Mouse (Mus musculus): Measurements from ENCODE around the gene Fbxo47. TPM values are rescaled to one million over a fixed set of nuclear protein-coding genes. Genes with fewer than 3 reads are reported as not detected.
A peak's percentile ranks its signal among the peaks of the same experiment; 100 is the strongest.

Fbxo47 gene
- polyA plus RNA-seq, 1 experiment from 2014 or later, result 0.42 TPM

DNA sequence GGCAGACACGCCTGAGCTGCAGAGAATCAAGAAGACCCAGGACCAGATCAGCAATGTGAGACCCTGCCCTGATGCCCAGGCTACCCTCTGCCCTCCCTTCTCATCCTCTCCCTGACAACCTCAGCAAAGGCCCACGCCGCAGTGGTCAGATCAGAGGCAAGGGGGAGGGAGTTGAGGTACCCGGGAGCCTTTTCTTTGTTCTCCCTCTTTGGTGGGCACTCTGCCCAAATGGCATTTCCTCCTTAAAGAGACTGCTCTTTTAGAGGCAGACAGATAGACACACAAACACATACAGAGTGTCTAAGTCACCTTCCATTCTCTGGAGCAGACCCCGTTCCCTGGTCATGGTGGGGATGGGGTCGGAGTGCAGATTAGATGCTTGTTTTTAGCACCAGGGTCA is 59.1 kb downstream of the Fbxo47 start:
- peaks cover 90% of the 10 kb centered on the region for H3K36me3 ChIP-seq (replicated peaks)
- no peaks in the 10 kb centered on the region for H3K27me3 ChIP-seq (replicated peaks; ENCODE audit: low read depth, poor library complexity, severe bottlenecking)
- DNase-seq (ENCODE audit: low spot score), result no peak
- H3K27ac ChIP-seq (replicated peaks), result no peak overlapping the region; the same call in 1 of the 2 replicates
- 84% methylated on average over 6 of the region's 6 CpGs for WGBS
- H3K4me3 ChIP-seq, result no peak overlapping the region
- H3K9me3 ChIP-seq, result no peaks in the 10 kb centered on the region
- peaks cover 27% of the 10 kb centered on the region for H3K4me1 ChIP-seq

DNA sequence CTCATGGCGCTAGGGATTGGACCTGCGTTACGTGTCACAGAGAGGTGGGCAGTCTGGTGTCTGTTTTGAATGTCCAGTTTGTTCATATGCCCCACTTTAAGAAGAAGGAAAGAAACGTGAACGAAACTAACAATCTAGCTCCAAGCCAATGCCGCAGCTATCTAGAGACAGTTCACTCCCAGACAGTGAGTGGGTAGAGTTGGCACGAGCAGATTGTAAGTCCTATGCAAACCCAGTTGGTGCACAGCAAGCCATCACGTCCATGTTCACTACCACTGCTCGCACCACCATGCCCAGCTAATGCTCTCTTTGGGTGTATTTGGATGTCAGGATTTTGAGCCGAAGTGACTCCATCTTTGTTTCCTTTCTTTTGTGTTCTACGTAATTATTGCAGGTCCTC is 59.8 kb downstream of the Fbxo47 start:
- H3K9me3 ChIP-seq, result no peaks in the 10 kb centered on the region
- no peak overlapping the region for H3K4me3 ChIP-seq
- DNase-seq (ENCODE audit: low spot score), result no peak
- H3K27me3 ChIP-seq (replicated peaks; ENCODE audit: low read depth, poor library complexity, severe bottlenecking), result no peaks in the 10 kb centered on the region
- 95% methylated on average over 11 of the region's 11 CpGs for WGBS
- peaks cover 34% of the 10 kb centered on the region for H3K4me1 ChIP-seq
- no peak overlapping the region for H3K27ac ChIP-seq (replicated peaks)
- peaks cover 87% of the 10 kb centered on the region for H3K36me3 ChIP-seq (replicated peaks)

DNA sequence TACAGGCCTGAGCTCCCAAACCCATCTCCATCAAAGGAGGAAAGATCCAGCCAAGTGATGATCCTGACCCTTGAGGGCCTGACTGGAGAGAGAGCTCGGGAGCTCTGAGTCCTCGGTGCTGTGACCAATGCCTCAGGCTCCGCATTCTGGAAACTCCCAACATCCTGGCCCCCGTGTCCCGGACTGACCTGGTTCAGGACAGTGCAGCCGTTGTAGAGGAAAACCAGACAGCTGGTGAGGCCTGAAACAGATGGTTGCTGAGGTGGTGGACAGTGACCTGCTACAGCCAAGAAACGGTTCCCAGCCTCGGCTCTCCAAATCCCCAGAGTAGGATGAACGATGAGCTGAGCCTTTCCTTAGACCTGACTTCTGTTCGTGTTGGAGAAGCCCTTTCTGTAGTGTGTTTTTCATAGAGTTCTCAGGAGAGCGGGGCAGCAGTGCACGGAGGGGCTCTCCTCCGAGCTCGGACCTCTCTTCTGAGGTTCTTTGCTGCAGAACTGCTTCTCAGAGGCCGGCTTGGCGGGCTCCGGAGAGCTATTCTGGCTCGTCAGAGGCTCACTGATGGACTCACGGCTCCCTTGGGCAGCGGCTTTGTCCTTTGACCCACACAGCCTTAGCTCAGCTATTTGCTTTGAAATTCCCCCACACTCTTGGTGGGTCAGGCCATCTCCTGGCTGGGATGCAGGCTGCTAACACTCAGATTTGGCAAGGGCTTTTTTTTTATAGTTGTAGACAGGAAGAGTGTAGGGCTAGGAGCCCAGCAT is 60.9 kb downstream of the Fbxo47 start:
- peaks cover 46% of the 10 kb centered on the region for H3K4me1 ChIP-seq
- peaks cover 87% of the 10 kb centered on the region for H3K36me3 ChIP-seq (replicated peaks)
- 54% methylated on average over 20 of the region's 20 CpGs for WGBS
- DNase-seq (ENCODE audit: low spot score), result no peak
- H3K27me3 ChIP-seq (replicated peaks; ENCODE audit: low read depth, poor library complexity, severe bottlenecking), result no peaks in the 10 kb centered on the region
- H3K9me3 ChIP-seq, result no peaks in the 10 kb centered on the region
- H3K4me3 ChIP-seq, result no peak overlapping the region
- H3K27ac ChIP-seq (replicated peaks), result peak overlapping the region; percentile 40

DNA sequence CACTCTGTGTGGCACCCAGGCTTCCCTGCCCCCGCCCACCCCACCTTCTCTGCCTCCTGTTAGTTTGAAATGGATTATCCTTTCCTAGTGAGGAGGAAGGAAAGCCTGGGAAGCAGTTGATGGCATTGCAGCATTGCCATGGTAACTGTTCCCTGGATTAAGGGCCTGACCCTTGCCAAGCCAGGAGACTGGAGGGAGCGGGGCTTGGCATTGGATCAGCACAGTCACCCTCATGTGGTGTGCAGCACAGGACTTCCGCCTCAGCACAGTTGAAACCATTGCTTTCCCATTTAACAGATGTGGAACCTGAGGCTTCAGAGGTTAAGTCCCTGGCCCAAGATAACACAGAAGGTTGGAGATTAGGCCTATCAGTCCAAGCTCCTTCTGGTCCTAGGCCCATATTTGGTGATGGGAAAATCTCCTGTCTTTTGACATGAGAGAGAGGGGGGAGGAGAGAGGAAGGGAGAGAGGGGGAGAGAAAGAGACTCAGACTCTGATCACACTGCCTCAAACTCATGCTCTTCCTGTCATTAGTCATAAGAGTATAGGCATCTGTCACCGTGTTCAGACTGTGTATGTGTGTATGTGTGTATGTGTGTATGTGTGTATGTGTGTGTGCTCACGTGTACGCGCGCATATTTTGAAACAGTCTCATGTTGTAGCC is 62.4 kb downstream of the Fbxo47 start:
- H3K27ac ChIP-seq (replicated peaks), result no peak overlapping the region
- H3K4me3 ChIP-seq, result no peak overlapping the region
- no peaks in the 10 kb centered on the region for H3K9me3 ChIP-seq
- WGBS, result 93% methylated on average over 8 of the region's 8 CpGs
- H3K36me3 ChIP-seq (replicated peaks), result peaks cover 80% of the 10 kb centered on the region
- DNase-seq (ENCODE audit: low spot score), result peak; percentile 8
- H3K27me3 ChIP-seq (replicated peaks; ENCODE audit: low read depth, poor library complexity, severe bottlenecking), result no peaks in the 10 kb centered on the region
- peaks cover 60% of the 10 kb centered on the region for H3K4me1 ChIP-seq

DNA sequence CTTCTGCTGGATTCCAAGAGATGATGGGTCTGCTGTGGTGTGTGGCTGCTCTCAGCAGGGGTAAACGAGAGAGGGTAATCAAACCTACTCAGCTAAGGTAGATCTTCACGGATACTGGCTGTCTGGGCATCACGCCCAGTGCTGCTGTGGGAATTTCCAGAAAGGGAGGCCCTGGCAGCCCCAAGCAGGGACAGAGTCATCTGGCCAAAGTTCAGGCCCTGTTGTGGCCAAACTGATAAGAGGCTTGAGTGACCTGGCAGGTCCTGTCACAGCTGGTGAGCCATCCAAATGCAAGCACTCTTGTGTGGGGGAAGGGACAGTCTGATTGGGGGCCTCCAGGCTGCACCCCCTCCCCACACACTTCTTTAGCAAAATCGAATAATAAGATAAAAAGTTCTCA is 63.1 kb downstream of the Fbxo47 start:
- Histone ChIP-seq H3K4me3 (no peak overlapping the region), H3K36me3 (replicated peaks) (peaks cover 80% of the 10 kb centered on the region), H3K27me3 (replicated peaks; ENCODE audit: low read depth, poor library complexity, severe bottlenecking) (no peaks in the 10 kb centered on the region), H3K27ac (replicated peaks) (no peak overlapping the region), H3K4me1 (peaks cover 63% of the 10 kb centered on the region), H3K9me3 (no peaks in the 10 kb centered on the region)
- DNase-seq (ENCODE audit: low spot score), result no peak
- 77% methylated on average over 4 of the region's 4 CpGs for WGBS

DNA sequence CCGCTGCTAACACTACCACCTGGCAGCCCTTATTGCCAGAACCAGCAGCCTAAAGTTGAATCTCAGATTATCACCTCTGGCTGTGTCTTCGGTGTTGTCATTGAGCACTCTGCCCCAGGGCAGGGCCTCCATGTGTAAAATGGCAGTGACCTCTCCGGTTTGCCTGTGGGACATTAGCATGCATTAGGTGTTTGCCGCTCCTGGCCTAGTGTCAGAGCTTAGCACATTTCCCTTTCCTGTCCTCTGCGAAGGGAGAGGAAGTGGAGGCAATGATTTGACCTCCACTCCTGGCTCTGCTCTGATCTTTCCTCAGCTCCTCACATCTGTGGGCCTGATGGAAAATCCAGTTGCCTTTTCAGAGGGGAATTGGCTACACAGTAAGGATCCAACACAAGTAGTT is 64.0 kb downstream of the Fbxo47 start:
- Histone ChIP-seq H3K27ac (replicated peaks) (peak overlapping the region; percentile 57; the same call in 1 of the 2 replicates), H3K4me1 (peaks cover 69% of the 10 kb centered on the region), H3K9me3 (no peaks in the 10 kb centered on the region), H3K27me3 (replicated peaks; ENCODE audit: low read depth, poor library complexity, severe bottlenecking) (no peaks in the 10 kb centered on the region), H3K4me3 (no peak overlapping the region), H3K36me3 (replicated peaks) (peaks cover 80% of the 10 kb centered on the region)
- no peak for DNase-seq (ENCODE audit: low spot score)
- 68% methylated on average over 5 of the region's 5 CpGs for WGBS

DNA sequence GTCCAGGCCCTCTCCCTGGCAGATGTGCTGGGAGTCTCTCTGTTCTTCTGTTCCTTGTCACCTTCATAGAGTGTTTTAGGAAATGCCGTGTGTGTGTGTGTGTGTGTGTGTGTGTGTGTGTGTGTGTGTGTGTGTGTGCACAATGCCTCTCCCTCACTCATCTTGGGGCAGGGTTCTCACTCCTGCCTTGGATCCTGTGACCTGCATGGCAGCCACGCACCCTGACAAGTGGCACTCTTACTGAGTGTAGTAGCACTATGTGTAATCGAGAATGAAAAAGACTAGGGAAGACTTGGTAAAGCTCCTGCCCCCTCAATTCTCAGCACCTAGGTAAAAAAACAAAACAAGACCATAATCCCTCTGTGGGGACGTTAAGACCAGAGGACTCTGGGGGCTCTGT is 64.9 kb downstream of the Fbxo47 start:
- 60% methylated on average over 4 of the region's 4 CpGs for WGBS

DNA sequence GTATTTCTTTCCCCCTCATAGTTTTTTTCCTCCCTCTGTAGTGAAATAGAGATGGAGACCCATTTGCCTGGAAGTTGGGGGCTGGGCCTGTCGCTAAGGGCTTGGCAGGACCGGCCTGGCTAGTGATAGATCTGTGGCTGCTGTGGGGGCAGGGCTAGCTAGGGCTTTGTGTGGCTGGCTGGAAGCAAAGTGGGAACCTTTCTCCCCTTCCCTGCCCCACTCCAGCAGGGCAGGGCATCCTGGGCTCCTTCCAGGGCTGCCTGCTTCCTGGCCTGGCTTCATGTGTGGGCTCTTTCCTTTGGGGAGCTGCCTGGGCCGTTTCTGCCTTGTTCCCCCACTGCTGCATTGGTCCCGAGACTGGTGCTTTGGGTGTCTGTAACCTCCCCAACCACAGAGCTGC is 65.4 kb downstream of the Fbxo47 start:
- Histone ChIP-seq H3K9me3 (no peaks in the 10 kb centered on the region), H3K27ac (replicated peaks) (peak overlapping the region; percentile 93), H3K4me3 (peak overlapping the region; percentile 39), H3K27me3 (replicated peaks; ENCODE audit: low read depth, poor library complexity, severe bottlenecking) (no peaks in the 10 kb centered on the region), H3K36me3 (replicated peaks) (peaks cover 81% of the 10 kb centered on the region), H3K4me1 (peaks cover 80% of the 10 kb centered on the region)
- DNase-seq (ENCODE audit: low spot score), result peak; percentile 76
- 5% methylated on average over 4 of the region's 4 CpGs for WGBS

More for the DNA sequence above, 64.9 kb downstream of the Fbxo47 start:
- DNase-seq (ENCODE audit: low spot score), result no peak
- Histone ChIP-seq H3K4me3 (peak overlapping the region; percentile 39; the same call in 1 of the 2 replicates), H3K4me1 (peaks cover 75% of the 10 kb centered on the region), H3K36me3 (replicated peaks) (peaks cover 80% of the 10 kb centered on the region), H3K27ac (replicated peaks) (peak overlapping the region; percentile 93), H3K9me3 (no peaks in the 10 kb centered on the region), H3K27me3 (replicated peaks; ENCODE audit: low read depth, poor library complexity, severe bottlenecking) (no peaks in the 10 kb centered on the region)

DNA sequence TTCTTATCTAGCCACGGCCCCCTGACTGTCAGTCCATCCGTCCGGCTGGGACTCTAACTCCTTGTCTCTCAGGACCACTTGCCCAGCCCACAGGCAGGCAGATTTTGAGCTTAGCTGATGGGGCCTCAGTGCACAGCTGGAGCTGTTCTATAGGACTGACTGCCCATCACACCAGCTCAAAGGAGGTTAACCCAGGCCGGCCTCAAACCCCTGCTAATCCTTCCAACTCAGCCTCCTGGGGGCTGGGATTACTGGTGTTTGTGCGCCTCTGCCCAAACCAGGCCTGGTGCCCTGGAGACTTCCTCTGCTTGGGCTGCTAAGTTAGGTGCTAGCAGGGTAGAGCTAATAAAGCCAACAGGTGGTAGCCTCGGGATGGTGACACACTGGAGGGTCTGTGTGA is 66.0 kb downstream of the Fbxo47 start:
- H3K9me3 ChIP-seq, result no peaks in the 10 kb centered on the region
- peaks cover 82% of the 10 kb centered on the region for H3K4me1 ChIP-seq
- DNase-seq (ENCODE audit: low spot score), result peak; percentile 39
- peak overlapping the region; percentile 39 for H3K4me3 ChIP-seq
- no peaks in the 10 kb centered on the region for H3K27me3 ChIP-seq (replicated peaks; ENCODE audit: low read depth, poor library complexity, severe bottlenecking)
- H3K27ac ChIP-seq (replicated peaks), result peak overlapping the region; percentile 93
- H3K36me3 ChIP-seq (replicated peaks), result peaks cover 82% of the 10 kb centered on the region
- 27% methylated on average over 6 of the region's 6 CpGs for WGBS

DNA sequence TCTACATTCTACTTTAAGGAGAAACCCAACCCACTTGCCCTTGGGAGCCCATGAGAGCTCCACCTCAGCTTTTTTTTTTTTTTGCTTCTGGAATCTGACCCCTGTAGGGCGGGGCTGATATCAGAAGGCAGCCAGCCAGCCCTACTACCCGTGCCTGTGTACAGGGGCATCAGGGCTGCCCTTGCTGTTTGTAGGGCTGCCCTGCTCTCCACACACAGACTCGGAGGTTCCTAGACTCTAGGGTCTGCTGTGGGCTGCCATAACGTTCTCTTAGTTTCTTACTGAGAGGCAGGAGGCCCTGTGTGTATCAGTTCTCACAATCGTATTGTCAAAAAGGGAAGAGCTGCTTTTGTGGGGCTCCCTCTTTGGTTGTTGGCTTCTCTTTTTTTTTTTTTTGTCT is 66.6 kb downstream of the Fbxo47 start:
- Histone ChIP-seq H3K27ac (replicated peaks) (peak overlapping the region; percentile 93), H3K4me3 (0 out of 2 replicates have a peak overlapping the region, but pooled peaks have one; percentile 22), H3K9me3 (no peaks in the 10 kb centered on the region), H3K36me3 (replicated peaks) (peaks cover 78% of the 10 kb centered on the region), H3K4me1 (peaks cover 83% of the 10 kb centered on the region), H3K27me3 (replicated peaks; ENCODE audit: low read depth, poor library complexity, severe bottlenecking) (no peaks in the 10 kb centered on the region)
- peak; percentile 58 for DNase-seq (ENCODE audit: low spot score)
- WGBS, result 32% methylated on average over 5 of the region's 5 CpGs

DNA sequence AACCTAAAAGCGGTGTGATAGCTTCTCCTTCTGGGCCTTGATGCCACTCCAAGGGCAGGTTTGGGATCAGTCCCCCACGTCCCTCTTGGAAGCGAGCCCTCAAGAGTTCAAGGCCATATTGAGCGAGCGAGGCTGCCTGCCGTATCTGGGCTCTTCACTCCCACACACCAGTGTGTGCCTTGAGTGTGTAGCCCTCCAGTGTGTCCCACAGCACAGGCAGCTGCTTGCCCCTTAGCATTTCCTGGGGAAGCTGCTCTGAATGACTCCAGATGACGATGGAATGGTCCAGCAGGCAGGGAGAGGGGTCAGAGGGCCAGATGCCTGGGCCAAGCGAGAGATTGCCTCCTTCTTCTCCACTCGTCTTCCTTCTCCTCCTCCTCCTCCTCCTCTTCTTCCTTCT is 67.0 kb downstream of the Fbxo47 start:
- peaks cover 87% of the 10 kb centered on the region for H3K4me1 ChIP-seq
- no peaks in the 10 kb centered on the region for H3K9me3 ChIP-seq
- peak overlapping the region; percentile 93 for H3K27ac ChIP-seq (replicated peaks)
- no peaks in the 10 kb centered on the region for H3K27me3 ChIP-seq (replicated peaks; ENCODE audit: low read depth, poor library complexity, severe bottlenecking)
- peaks cover 78% of the 10 kb centered on the region for H3K36me3 ChIP-seq (replicated peaks)
- peak overlapping the region; percentile 22 for H3K4me3 ChIP-seq
- DNase-seq (ENCODE audit: low spot score), result peak; percentile 65
- WGBS, result 36% methylated on average over 9 of the region's 9 CpGs

DNA sequence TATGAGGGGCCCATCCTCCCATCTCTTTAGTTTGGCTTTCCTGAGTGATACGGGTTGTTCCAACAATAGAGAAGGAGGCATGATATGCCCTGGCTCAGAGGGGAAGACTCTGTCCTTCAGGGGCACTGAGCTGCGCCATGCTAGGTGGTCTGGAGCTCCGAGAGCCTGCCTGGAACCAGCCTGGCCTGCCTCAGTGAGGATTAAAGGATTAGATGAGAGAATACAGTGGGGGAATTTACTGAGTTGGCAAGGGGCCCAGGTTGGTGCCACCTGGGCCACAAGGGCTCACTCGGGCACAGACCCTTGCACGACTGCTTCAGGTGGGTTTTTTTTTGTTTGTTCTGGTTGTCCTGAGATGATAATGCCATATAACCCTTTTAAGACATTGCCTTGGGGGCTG is 67.8 kb downstream of the Fbxo47 start:
- no peak for DNase-seq (ENCODE audit: low spot score)
- H3K27ac ChIP-seq (replicated peaks), result peak overlapping the region; percentile 93

DNA sequence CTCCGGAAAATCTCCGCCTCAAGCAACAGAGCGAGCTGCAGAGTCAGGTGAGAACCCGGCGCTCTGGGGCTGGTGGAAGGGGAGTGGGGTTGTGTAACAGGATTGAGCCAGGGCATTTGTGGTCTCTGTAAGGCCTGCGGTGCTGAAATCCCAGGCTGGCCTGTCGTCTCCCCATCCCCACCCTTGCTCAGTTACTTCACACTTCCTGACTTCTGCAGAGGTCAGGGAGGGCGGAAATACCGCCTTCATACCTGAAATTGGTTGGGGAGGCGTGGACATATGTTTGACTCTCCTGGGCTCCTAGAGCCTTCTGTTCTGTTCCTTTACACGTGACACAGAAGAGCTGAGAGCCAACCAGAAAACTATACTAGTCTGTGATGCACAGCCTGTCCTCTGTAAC is 68.2 kb downstream of the Fbxo47 start:
- peak overlapping the region; percentile 93 for H3K27ac ChIP-seq (replicated peaks)
- H3K27me3 ChIP-seq (replicated peaks; ENCODE audit: low read depth, poor library complexity, severe bottlenecking), result no peaks in the 10 kb centered on the region
- peaks cover 97% of the 10 kb centered on the region for H3K4me1 ChIP-seq
- DNase-seq (ENCODE audit: low spot score), result no peak
- H3K36me3 ChIP-seq (replicated peaks), result peaks cover 67% of the 10 kb centered on the region
- H3K9me3 ChIP-seq, result no peaks in the 10 kb centered on the region
- peak overlapping the region; percentile 28; the same call in 1 of the 2 replicates for H3K4me3 ChIP-seq
- 64% methylated on average over 11 of the region's 11 CpGs for WGBS

More for the DNA sequence above, 67.8 kb downstream of the Fbxo47 start:
- H3K9me3 ChIP-seq, result no peaks in the 10 kb centered on the region
- 65% methylated on average over 5 of the region's 5 CpGs for WGBS
- peak overlapping the region; percentile 21; the same call in 1 of the 2 replicates for H3K4me3 ChIP-seq
- peaks cover 95% of the 10 kb centered on the region for H3K4me1 ChIP-seq
- no peaks in the 10 kb centered on the region for H3K27me3 ChIP-seq (replicated peaks; ENCODE audit: low read depth, poor library complexity, severe bottlenecking)
- peaks cover 71% of the 10 kb centered on the region for H3K36me3 ChIP-seq (replicated peaks)
